Mouse (Mus musculus): Measurements from ENCODE around the gene Gm17402. TPM values are rescaled to one million over a fixed set of nuclear protein-coding genes. Genes with fewer than 3 reads are reported as not detected.

Gene Gm17402
- polyA plus RNA-seq, 1 experiment from 2014 or later = not detected

DNA sequence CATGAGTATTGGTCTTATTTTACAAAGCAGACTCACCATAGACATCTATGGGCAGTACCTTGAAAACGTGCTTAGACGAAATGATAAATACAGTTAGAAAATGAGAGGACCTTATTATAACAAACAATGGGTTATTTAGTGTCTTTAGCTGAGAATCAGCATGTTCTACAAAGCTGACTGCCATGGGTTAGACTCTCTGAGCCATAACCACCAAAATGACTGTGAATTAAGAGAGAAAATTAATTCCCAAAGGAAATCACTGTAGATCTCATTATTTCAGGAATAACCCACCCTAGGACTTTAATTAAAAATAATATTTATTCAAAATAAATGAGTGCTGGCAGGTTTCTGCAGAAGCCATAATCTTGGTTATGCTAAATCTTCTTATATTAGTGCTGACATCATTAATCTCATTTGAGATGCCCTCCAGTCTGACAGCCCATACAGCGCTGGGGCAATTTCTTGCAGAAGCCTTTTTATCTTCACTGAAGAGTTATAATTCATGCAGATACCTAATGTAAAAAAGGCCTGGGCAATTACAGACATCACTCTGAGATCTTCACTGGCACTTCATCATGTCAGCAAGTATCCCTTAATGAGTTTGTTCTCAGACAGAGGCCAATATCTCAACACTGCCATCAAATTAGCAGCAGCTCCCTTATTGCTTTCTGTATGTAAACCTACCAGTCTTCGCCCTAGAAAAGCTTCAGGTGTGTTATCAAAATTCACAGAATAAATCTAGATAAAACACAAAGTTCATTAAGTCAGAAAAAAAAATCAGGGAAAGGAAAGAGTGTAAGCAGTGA lies 8.7 kb downstream of the Gm17402 start:
- H3K27me3 ChIP-seq (replicated peaks; ENCODE audit: control insufficient read depth, insufficient read depth, low read length) = no peaks in the 10 kb centered on the region
- H3K27ac ChIP-seq (ENCODE audit: low read depth) = no peak overlapping the region
- 85% methylated on average over 4 of the region's 4 CpGs for WGBS
- H3K4me3 ChIP-seq (ENCODE audit: low read depth, low read length) = no peak overlapping the region
- no peak for ATAC-seq (replicated peaks; ENCODE audit: low FRiP score, low TSS enrichment, low read depth)
- H3K36me3 ChIP-seq (ENCODE audit: control insufficient read depth, insufficient read depth, low read length) = no peaks in the 10 kb centered on the region
- H3K9me3 ChIP-seq (ENCODE audit: control insufficient read depth, low read length) = no peaks in the 10 kb centered on the region
- H3K4me1 ChIP-seq (replicated peaks; ENCODE audit: control insufficient read depth, insufficient read depth, low read length) = no peaks in the 10 kb centered on the region
- H3K9ac ChIP-seq (ENCODE audit: low read length) = no peak overlapping the region
- H3K4me2 ChIP-seq (ENCODE audit: low read length) = no peak overlapping the region
- no peak for DNase-seq (ENCODE audit: low spot score)

DNA sequence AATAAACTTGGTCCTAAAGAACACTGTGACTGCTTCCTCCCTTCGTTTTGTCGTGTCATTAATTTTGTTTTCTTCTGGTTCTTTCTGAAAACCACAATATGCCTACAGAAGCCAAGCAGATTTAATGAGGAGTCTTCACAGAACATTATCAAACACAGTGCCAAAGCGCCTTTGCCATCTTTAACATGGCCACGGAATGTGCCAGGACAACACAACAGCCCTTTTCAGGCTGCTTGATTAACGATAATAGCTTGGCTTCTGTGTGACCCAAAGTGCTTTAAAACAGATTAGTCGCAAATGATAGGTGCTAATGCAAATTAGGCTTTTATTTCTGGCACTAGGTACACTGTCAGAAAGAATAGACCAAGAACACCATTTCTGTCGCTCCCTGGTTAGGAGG lies 16.6 kb downstream of the Gm17402 start:
- H3K4me1 ChIP-seq (replicated peaks; ENCODE audit: control insufficient read depth, insufficient read depth, low read length) = no peaks in the 10 kb centered on the region
- DNase-seq (ENCODE audit: low spot score) = no peak
- no peak for ATAC-seq (replicated peaks; ENCODE audit: low FRiP score, low TSS enrichment, low read depth)
- no peak overlapping the region for H3K4me2 ChIP-seq (ENCODE audit: low read length)
- H3K4me3 ChIP-seq (ENCODE audit: low read depth, low read length) = no peak overlapping the region
- H3K27me3 ChIP-seq (replicated peaks; ENCODE audit: control insufficient read depth, insufficient read depth, low read length) = no peaks in the 10 kb centered on the region
- H3K27ac ChIP-seq (ENCODE audit: low read depth) = no peak overlapping the region
- H3K9ac ChIP-seq (ENCODE audit: low read length) = no peak overlapping the region
- WGBS = 89% methylated on average over 7 of the region's 7 CpGs
- no peaks in the 10 kb centered on the region for H3K9me3 ChIP-seq (ENCODE audit: control insufficient read depth, low read length)
- no peaks in the 10 kb centered on the region for H3K36me3 ChIP-seq (ENCODE audit: control insufficient read depth, insufficient read depth, low read length)

DNA sequence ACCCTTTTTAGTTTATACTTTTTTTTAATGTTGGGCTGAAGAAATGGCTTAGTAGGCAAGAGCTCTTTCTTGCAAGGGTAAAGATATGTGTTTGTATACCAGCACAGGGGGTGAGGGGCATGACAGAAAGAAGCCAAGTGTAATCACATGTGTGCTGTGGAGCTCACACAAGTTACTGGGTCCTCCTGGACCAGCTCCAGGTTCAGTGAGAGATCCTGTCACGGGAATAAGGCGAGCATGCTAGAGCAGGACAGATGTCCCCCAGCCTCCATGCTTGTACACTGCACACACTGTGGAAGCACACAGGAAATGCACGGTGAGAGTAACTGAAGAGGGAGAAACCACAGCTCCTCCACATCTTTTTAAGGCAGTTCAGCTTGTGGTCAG lies 22.2 kb downstream of the Gm17402 start:
- no peaks in the 10 kb centered on the region for H3K36me3 ChIP-seq (ENCODE audit: control insufficient read depth, insufficient read depth, low read length)
- H3K27ac ChIP-seq (ENCODE audit: low read depth) = no peak overlapping the region
- no peaks in the 10 kb centered on the region for H3K9me3 ChIP-seq (ENCODE audit: control insufficient read depth, low read length)
- H3K4me3 ChIP-seq (ENCODE audit: low read depth, low read length) = no peak overlapping the region
- DNase-seq (ENCODE audit: low spot score) = no peak
- no peak overlapping the region for H3K9ac ChIP-seq (ENCODE audit: low read length)
- H3K27me3 ChIP-seq (replicated peaks; ENCODE audit: control insufficient read depth, insufficient read depth, low read length) = no peaks in the 10 kb centered on the region
- 87% methylated on average over 3 of the region's 3 CpGs for WGBS
- H3K4me1 ChIP-seq (replicated peaks; ENCODE audit: control insufficient read depth, insufficient read depth, low read length) = no peaks in the 10 kb centered on the region
- H3K4me2 ChIP-seq (ENCODE audit: low read length) = no peak overlapping the region
- ATAC-seq (replicated peaks; ENCODE audit: low FRiP score, low TSS enrichment, low read depth) = no peak

DNA sequence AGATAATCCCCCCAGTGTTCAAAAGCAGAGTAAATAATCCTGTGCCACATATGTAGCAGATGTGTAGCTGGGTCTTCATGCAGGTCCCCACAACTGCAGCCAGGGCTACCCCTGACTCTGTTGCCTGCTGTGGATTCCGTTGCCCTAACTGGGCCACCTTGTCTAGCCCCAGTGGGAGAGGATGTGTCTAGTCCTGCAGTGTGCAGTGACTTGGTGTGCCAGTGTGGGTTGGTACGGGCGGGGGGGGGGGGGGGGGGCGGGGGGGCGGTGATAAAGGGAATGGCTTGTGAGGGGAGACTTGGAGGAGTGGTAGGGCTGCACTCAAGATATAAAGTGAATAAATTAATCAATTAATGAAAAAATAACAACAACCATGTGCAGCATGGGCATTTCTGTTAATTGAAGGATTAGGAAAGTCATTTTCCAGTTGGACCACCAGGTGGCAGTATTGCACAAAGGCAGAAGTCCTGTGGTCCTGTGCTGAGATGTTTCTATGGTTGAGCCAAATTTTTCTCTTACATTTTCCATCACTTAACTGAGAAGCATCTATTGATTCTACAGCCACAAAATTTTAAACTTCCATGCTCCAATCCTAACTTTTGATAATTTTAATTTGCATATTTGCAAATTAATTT lies 22.7 kb downstream of the Gm17402 start:
- Histone ChIP-seq H3K4me3 (ENCODE audit: low read depth, low read length) (no peak overlapping the region), H3K27ac (ENCODE audit: low read depth) (no peak overlapping the region), H3K4me1 (replicated peaks; ENCODE audit: control insufficient read depth, insufficient read depth, low read length) (no peaks in the 10 kb centered on the region), H3K27me3 (replicated peaks; ENCODE audit: control insufficient read depth, insufficient read depth, low read length) (no peaks in the 10 kb centered on the region), H3K36me3 (ENCODE audit: control insufficient read depth, insufficient read depth, low read length) (no peaks in the 10 kb centered on the region), H3K9me3 (ENCODE audit: control insufficient read depth, low read length) (no peaks in the 10 kb centered on the region), H3K9ac (ENCODE audit: low read length) (no peak overlapping the region), H3K4me2 (ENCODE audit: low read length) (no peak overlapping the region)
- 40% methylated on average over 5 of the region's 5 CpGs for WGBS
- DNase-seq (ENCODE audit: low spot score) = no peak
- ATAC-seq (replicated peaks; ENCODE audit: low FRiP score, low TSS enrichment, low read depth) = peak; percentile 27; the same call in 1 of the 2 replicates

DNA sequence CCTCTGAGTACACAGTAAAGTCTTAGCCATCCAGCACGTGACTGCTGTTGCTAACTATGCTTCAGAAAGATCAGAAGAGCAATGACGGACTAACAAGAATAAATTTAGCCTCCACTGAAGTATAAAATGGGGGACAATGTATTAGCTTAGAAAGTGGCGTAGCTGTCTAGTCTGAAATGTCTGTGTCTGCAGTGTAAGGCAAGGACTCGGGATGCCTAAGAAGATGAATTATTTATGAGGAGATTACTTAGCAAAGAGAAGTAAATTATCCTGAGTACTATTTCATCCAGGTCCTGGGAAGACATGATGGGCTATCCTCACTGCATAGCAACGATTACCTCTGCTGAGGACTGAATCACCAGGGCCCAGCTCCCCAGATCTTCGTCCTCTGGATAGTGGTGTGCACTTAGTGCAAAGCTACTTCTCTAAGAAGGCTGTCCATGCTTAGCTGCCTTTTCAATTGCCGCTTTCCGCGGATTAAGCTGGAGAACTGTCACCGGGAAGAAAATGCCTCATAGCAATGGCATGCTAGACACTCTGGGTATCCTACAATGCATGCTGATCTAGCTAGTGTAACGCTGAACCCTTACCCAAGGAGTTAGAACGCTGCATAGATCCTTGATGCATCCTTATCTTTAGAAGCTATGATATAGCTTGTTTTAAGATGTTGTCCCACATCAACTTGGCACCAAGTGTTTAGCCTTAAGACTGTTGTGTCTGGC lies 23.4 kb downstream of the Gm17402 start:
- DNase-seq (ENCODE audit: low spot score) (no peak), ATAC-seq (replicated peaks; ENCODE audit: low FRiP score, low TSS enrichment, low read depth) (no peak)
- no peaks in the 10 kb centered on the region for H3K9me3 ChIP-seq (ENCODE audit: control insufficient read depth, low read length)
- H3K4me2 ChIP-seq (ENCODE audit: low read length) = no peak overlapping the region
- WGBS = 78% methylated on average over 12 of the region's 12 CpGs
- H3K27me3 ChIP-seq (replicated peaks; ENCODE audit: control insufficient read depth, insufficient read depth, low read length) = no peaks in the 10 kb centered on the region
- no peaks in the 10 kb centered on the region for H3K36me3 ChIP-seq (ENCODE audit: control insufficient read depth, insufficient read depth, low read length)
- no peak overlapping the region for H3K9ac ChIP-seq (ENCODE audit: low read length)
- H3K27ac ChIP-seq (ENCODE audit: low read depth) = no peak overlapping the region
- H3K4me3 ChIP-seq (ENCODE audit: low read depth, low read length) = no peak overlapping the region
- no peaks in the 10 kb centered on the region for H3K4me1 ChIP-seq (replicated peaks; ENCODE audit: control insufficient read depth, insufficient read depth, low read length)

DNA sequence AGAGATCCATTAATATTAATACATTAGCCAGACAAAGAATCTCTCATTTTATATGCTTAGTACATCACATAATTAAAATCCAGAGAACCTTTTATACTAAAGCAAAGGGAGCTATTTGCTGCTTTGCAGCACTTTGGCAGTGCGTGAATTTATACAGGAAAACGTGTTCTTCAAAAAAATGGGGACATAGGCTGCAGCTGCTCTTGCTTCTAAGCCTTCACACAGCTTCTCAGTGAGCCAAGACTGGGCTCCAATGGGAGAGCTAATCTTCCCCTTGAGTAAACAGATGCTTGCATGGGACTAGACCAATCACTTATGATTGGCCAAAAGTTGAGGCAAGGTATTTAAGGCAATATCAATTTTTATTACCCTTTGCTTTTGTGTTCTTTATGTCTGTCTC lies 28.3 kb downstream of the Gm17402 start:
- ATAC-seq (replicated peaks; ENCODE audit: low FRiP score, low TSS enrichment, low read depth) = no peak
- no peak overlapping the region for H3K27ac ChIP-seq (ENCODE audit: low read depth)
- H3K9me3 ChIP-seq (ENCODE audit: control insufficient read depth, low read length) = no peaks in the 10 kb centered on the region
- no peak overlapping the region for H3K4me2 ChIP-seq (ENCODE audit: low read length)
- 74% methylated on average over 2 of the region's 2 CpGs for WGBS
- H3K36me3 ChIP-seq (ENCODE audit: control insufficient read depth, insufficient read depth, low read length) = no peaks in the 10 kb centered on the region
- DNase-seq (ENCODE audit: low spot score) = no peak
- H3K4me3 ChIP-seq (ENCODE audit: low read depth, low read length) = no peak overlapping the region
- no peak overlapping the region for H3K9ac ChIP-seq (ENCODE audit: low read length)
- H3K4me1 ChIP-seq (replicated peaks; ENCODE audit: control insufficient read depth, insufficient read depth, low read length) = no peaks in the 10 kb centered on the region
- no peaks in the 10 kb centered on the region for H3K27me3 ChIP-seq (replicated peaks; ENCODE audit: control insufficient read depth, insufficient read depth, low read length)

DNA sequence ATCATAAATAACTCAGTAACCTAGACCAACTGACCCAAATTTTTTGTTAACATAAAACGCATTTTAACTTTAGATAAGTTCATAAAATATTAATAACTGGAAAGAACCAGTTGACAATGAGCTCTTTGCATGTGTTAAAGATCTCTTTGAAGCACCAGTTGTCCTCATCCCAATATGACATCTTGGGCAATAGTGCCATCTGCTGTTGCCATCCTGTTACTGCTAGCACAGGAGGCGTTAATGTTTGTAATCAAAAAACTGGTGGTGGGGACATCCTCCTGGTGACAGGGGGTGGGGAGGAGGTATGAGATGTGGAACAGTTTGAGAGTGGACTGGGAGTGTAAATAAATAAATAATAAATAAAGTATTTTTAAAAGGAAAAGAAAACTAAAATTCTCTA lies 30.4 kb downstream of the Gm17402 start:
- DNase-seq (ENCODE audit: low spot score) (peak; percentile 70), ATAC-seq (replicated peaks; ENCODE audit: low FRiP score, low TSS enrichment, low read depth) (no peak)
- no peaks in the 10 kb centered on the region for H3K9me3 ChIP-seq (ENCODE audit: control insufficient read depth, low read length)

DNA sequence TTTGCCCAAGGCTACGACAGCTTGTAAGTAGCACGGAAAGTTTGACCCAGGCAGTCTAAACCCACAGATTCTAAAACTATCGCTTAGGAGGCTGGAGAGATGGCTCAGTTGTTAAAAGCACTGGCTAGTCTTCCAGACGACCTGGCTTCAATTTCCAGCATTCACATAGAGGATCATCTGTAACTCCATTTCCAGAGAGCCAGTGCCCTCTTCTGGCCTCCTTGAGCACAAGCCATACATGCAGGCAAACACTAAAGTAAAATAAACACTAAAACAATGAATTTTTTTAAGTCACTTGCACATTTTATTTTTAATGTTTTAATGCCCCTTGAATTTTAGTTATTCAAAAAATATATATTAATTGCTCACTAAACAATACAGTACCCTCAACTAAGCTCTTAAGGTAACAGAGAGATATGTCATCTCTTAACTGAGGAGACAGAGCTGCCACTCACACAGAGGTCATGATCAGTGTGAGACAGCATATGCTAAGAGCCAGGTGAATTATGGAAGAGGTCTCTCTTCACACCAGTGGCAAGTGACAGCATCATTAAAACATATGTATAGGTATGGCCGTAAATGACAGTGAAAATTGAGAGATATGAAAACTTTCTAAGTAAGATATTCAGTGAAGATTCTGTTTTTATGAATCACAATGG lies 31.8 kb downstream of the Gm17402 start:
- Histone ChIP-seq H3K4me3 (ENCODE audit: low read depth, low read length) (no peak overlapping the region), H3K9me3 (ENCODE audit: control insufficient read depth, low read length) (no peaks in the 10 kb centered on the region), H3K27me3 (replicated peaks; ENCODE audit: control insufficient read depth, insufficient read depth, low read length) (no peaks in the 10 kb centered on the region), H3K9ac (ENCODE audit: low read length) (no peak overlapping the region), H3K36me3 (ENCODE audit: control insufficient read depth, insufficient read depth, low read length) (no peaks in the 10 kb centered on the region), H3K4me2 (ENCODE audit: low read length) (no peak overlapping the region), H3K27ac (ENCODE audit: low read depth) (no peak overlapping the region), H3K4me1 (replicated peaks; ENCODE audit: control insufficient read depth, insufficient read depth, low read length) (no peaks in the 10 kb centered on the region)
- ATAC-seq (replicated peaks; ENCODE audit: low FRiP score, low TSS enrichment, low read depth) = no peak
- 64% methylated on average over 5 of the region's 5 CpGs for WGBS
- DNase-seq (ENCODE audit: low spot score) = no peak

More for the DNA sequence above, 30.4 kb downstream of the Gm17402 start:
- Histone ChIP-seq H3K27me3 (replicated peaks; ENCODE audit: control insufficient read depth, insufficient read depth, low read length) (no peaks in the 10 kb centered on the region), H3K36me3 (ENCODE audit: control insufficient read depth, insufficient read depth, low read length) (no peaks in the 10 kb centered on the region), H3K4me2 (ENCODE audit: low read length) (no peak overlapping the region), H3K9ac (ENCODE audit: low read length) (no peak overlapping the region), H3K4me3 (ENCODE audit: low read depth, low read length) (no peak overlapping the region), H3K27ac (ENCODE audit: low read depth) (no peak overlapping the region), H3K4me1 (replicated peaks; ENCODE audit: control insufficient read depth, insufficient read depth, low read length) (no peaks in the 10 kb centered on the region)
- 11% methylated on average over 2 of the region's 2 CpGs for WGBS

Measured in intestine, embryonic 14.5 days (tissue).